In the genomic region with DNA sequence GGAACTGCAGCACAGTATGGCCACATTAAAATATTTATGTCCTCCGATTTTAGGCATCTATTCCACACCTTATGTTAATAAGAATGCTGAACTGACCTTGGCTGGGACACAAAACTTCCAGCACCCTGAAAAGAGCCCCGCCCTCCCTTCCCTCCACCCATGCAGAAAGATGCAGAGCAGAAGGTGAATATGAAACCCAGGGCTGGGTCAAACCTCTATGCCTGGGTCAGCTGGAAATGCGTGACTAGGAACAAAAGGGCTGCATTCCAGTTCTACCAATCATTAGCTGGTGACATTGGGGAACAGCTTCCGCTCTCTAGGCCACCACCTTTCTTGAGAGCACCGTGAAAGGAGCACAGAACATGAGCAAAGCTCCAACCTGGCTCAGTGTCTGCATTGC, we compare ENCODE assay signal across 33 mouse cellular contexts.
DNase-seq lines count a peak whose midpoint lies in the region; ATAC-seq and TF ChIP-seq lines count a peak whose summit lies in the region.
"Had no signal": no experiment of that assay in that cellular context is flagged by ENCODE, and none has a peak within 500 bp of the region (broad histone marks: within the 10 kb centered on the region; RNA-seq: fewer than 3 reads in every experiment).

No protein-coding gene starts in this region.

- H3K4me3 ChIP-seq in kidney, embryonic 14.5 days (ENCODE audit: low read length), result no peak overlapping the region
- H3K4me3 ChIP-seq in kidney, adult 2 months (ENCODE audit: insufficient read depth, low read depth, low read length), result no peak overlapping the region
- H3K4me3 ChIP-seq in kidney, postnatal 0 days (replicated peaks; ENCODE audit: low read depth, low read length), result no peak overlapping the region
- no peak overlapping the region for H3K4me3 ChIP-seq in forebrain, embryonic 14.5 days (ENCODE audit: low read depth, low read length)
- no peak overlapping the region for H3K4me3 ChIP-seq in hindbrain, embryonic 12.5 days
- H3K4me3 ChIP-seq: erythroblast, embryonic 14.5 days; layer of hippocampus, adult 2 months; liver, embryonic 12.5 days; megakaryocyte, embryonic 14.5 days; midbrain, embryonic 12.5 days; myocyte; neural tube, embryonic 12.5 days had no signal

- TF ChIP-seq POLR2A in kidney, adult 2 months (IDR thresholded peaks at IDR 0.05; ENCODE audit: low read depth, low read length), result no peak

- H3K9ac ChIP-seq in kidney, embryonic 14.5 days (ENCODE audit: low read depth, low read length), result no peak overlapping the region
- H3K9ac ChIP-seq in kidney, postnatal 0 days (ENCODE audit: low read depth, low read length), result no peak overlapping the region
- H3K9ac ChIP-seq in forebrain, embryonic 14.5 days (ENCODE audit: low read length), result no peak overlapping the region
- H3K9ac ChIP-seq in hindbrain, embryonic 12.5 days, result no peak overlapping the region
- H3K9ac ChIP-seq: forebrain, postnatal 0 days; hindbrain, embryonic 14.5 days; liver, embryonic 12.5 days; liver, postnatal 0 days; midbrain, embryonic 12.5 days; neural tube, embryonic 12.5 days had no signal

- WGBS in kidney, embryonic 14.5 days, result 62% methylated on average over 5 of the region's 5 CpGs
- WGBS in kidney, adult 2 months, result 42% methylated on average over 5 of the region's 5 CpGs
- WGBS in kidney, postnatal 0 days, result 53% methylated on average over 5 of the region's 5 CpGs
- WGBS in forebrain, embryonic 14.5 days, result 62% methylated on average over 5 of the region's 5 CpGs
- 66% methylated on average over 5 of the region's 5 CpGs for WGBS in hindbrain, embryonic 12.5 days

- no peaks in the 10 kb centered on the region for H3K9me3 ChIP-seq in kidney, embryonic 14.5 days (ENCODE audit: control insufficient read depth, low read length)
- H3K9me3 ChIP-seq in kidney, postnatal 0 days (replicated peaks; ENCODE audit: low read length), result no peaks in the 10 kb centered on the region
- no peaks in the 10 kb centered on the region for H3K9me3 ChIP-seq in forebrain, embryonic 14.5 days (replicated peaks; ENCODE audit: control insufficient read depth, low read length)
- H3K9me3 ChIP-seq in hindbrain, embryonic 12.5 days (replicated peaks), result no peaks in the 10 kb centered on the region
- H3K9me3 ChIP-seq: liver, embryonic 12.5 days; megakaryocyte, embryonic 14.5 days; midbrain, embryonic 12.5 days; neural tube, embryonic 12.5 days had no signal

- H3K27ac ChIP-seq in kidney, embryonic 14.5 days (ENCODE audit: low read depth, low read length), result no peak overlapping the region
- peak overlapping the region; percentile 89 for H3K27ac ChIP-seq in kidney, adult 2 months (ENCODE audit: insufficient read depth, low read depth, low read length)
- 0 out of 2 replicates have a peak overlapping the region, but pooled peaks have one; percentile 8 for H3K27ac ChIP-seq in kidney, postnatal 0 days
- no peak overlapping the region for H3K27ac ChIP-seq in forebrain, embryonic 14.5 days (ENCODE audit: low read depth, low read length)
- no peak overlapping the region for H3K27ac ChIP-seq in hindbrain, embryonic 12.5 days
- H3K27ac ChIP-seq: hindbrain, embryonic 14.5 days; layer of hippocampus, adult 2 months; liver, embryonic 12.5 days; midbrain, embryonic 12.5 days; neural tube, embryonic 12.5 days had no signal

- no peak for ATAC-seq in kidney, embryonic 14.5 days (ENCODE audit: low FRiP score, low TSS enrichment)
- ATAC-seq in kidney, postnatal 0 days (replicated peaks; ENCODE audit: low FRiP score, low read depth), result no peak
- no peak for ATAC-seq in forebrain, embryonic 14.5 days
- no peak for ATAC-seq in hindbrain, embryonic 12.5 days (ENCODE audit: low FRiP score)
- ATAC-seq: activated CD4-positive, CD25-positive, alpha-beta regulatory T cell, adult 4 months; forebrain, postnatal 0 days; intestine, postnatal 0 days; liver, embryonic 12.5 days; liver, postnatal 0 days; lung, postnatal 0 days had no signal

- no peak overlapping the region for H3K4me2 ChIP-seq in kidney, embryonic 14.5 days (replicated peaks; ENCODE audit: low read depth, low read length)
- H3K4me2 ChIP-seq in kidney, postnatal 0 days (ENCODE audit: low read length), result no peak overlapping the region
- H3K4me2 ChIP-seq in forebrain, embryonic 14.5 days (ENCODE audit: low read length), result no peak overlapping the region
- no peak overlapping the region for H3K4me2 ChIP-seq in hindbrain, embryonic 12.5 days (replicated peaks)
- H3K4me2 ChIP-seq: heart, embryonic 11.5 days; hindbrain, embryonic 14.5 days; liver, embryonic 12.5 days; midbrain, embryonic 12.5 days; neural tube, embryonic 12.5 days had no signal

- TF ChIP-seq CTCF in kidney, adult 2 months (conservative IDR thresholded peaks at IDR 0.05; ENCODE audit: insufficient read depth, insufficient read length, low read depth, low read length), result no peak
- no peak for TF ChIP-seq CTCF in kidney, postnatal 0 days (IDR thresholded peaks at IDR 0.05; ENCODE audit: low read depth)

- H3K36me3 ChIP-seq in kidney, embryonic 14.5 days (ENCODE audit: control insufficient read depth, insufficient read depth, low read length), result no peaks in the 10 kb centered on the region
- H3K36me3 ChIP-seq in kidney, adult 2 months (ENCODE audit: control insufficient read depth, insufficient read depth, low read length), result no peaks in the 10 kb centered on the region
- no peaks in the 10 kb centered on the region for H3K36me3 ChIP-seq in kidney, postnatal 0 days (ENCODE audit: insufficient read depth, low read length)
- no peaks in the 10 kb centered on the region for H3K36me3 ChIP-seq in forebrain, embryonic 14.5 days (ENCODE audit: control insufficient read depth, insufficient read depth, low read length)
- H3K36me3 ChIP-seq in hindbrain, embryonic 12.5 days, result no peaks in the 10 kb centered on the region
- H3K36me3 ChIP-seq: liver, embryonic 12.5 days; midbrain, embryonic 12.5 days; neural tube, embryonic 12.5 days had no signal

- peak; percentile 78 for DNase-seq in kidney, adult 11 months
- DNase-seq in kidney, adult 2 months, result peak; percentile 79
- no peak for DNase-seq in kidney, postnatal 0 days (ENCODE audit: low spot score)
- DNase-seq in forebrain, embryonic 14.5 days (ENCODE audit: low spot score), result no peak
- DNase-seq in thymus, adult 18-20 months, result no peak
- no peak for DNase-seq in layer of hippocampus, postnatal 10 days (ENCODE audit: low spot score in 2 of 2)
- DNase-seq: adrenal gland, adult 8-10 months; cerebellum, adult 2 months; cerebellum, postnatal 14 days; forebrain, postnatal 0 days; gastrocnemius, postnatal 25 days; heart, adult 18-20 months; heart, postnatal 4 days; left cerebral cortex, postnatal 4 days; liver, postnatal 0 days; lung, postnatal 4 days; right cerebral cortex, postnatal 25 days; thymus, postnatal 25 days had no signal

- no peaks in the 10 kb centered on the region for H3K27me3 ChIP-seq in kidney, embryonic 14.5 days (ENCODE audit: control insufficient read depth, insufficient read depth, low read length)
- H3K27me3 ChIP-seq in kidney, adult 2 months (replicated peaks; ENCODE audit: control insufficient read depth, insufficient read depth, low read length), result no peaks in the 10 kb centered on the region
- H3K27me3 ChIP-seq in kidney, postnatal 0 days (ENCODE audit: insufficient read depth, low read length), result no peaks in the 10 kb centered on the region
- no peaks in the 10 kb centered on the region for H3K27me3 ChIP-seq in forebrain, embryonic 14.5 days (replicated peaks; ENCODE audit: control insufficient read depth, insufficient read depth, low read length)
- H3K27me3 ChIP-seq in hindbrain, embryonic 12.5 days, result no peaks in the 10 kb centered on the region
- H3K27me3 ChIP-seq: CH12.LX; liver, embryonic 12.5 days had no signal

- H3K4me1 ChIP-seq in kidney, embryonic 14.5 days (ENCODE audit: control insufficient read depth, insufficient read depth, low read length), result 0 out of 2 replicates have a peak, but pooled peaks cover 5% of the 10 kb centered on the region
- peaks cover 2% of the 10 kb centered on the region; the same call in 1 of the 2 replicates for H3K4me1 ChIP-seq in kidney, adult 2 months (ENCODE audit: control insufficient read depth, insufficient read depth, low read length)
- no peaks in the 10 kb centered on the region for H3K4me1 ChIP-seq in kidney, postnatal 0 days (replicated peaks; ENCODE audit: insufficient read depth, low read length)
- H3K4me1 ChIP-seq in forebrain, embryonic 14.5 days (ENCODE audit: control insufficient read depth, insufficient read depth, low read length), result 0 out of 2 replicates have a peak, but pooled peaks cover 2% of the 10 kb centered on the region
- H3K4me1 ChIP-seq in hindbrain, embryonic 12.5 days, result peaks cover 13% of the 10 kb centered on the region
- H3K4me1 ChIP-seq: liver, embryonic 12.5 days had no signal

Comparison
In these comparisons a context has a peak if more than half of its experiments do, and no peak if none do; other contexts are left out.
1. DNase-seq: peak in kidney, adult 11 months (single experiment) and kidney, adult 2 months (single experiment); none in kidney, postnatal 0 days (single experiment), forebrain, embryonic 14.5 days (single experiment), thymus, adult 18-20 months (0 of 2) and layer of hippocampus, postnatal 10 days (0 of 2).
2. H3K27ac ChIP-seq: peak in kidney, adult 2 months (single experiment) and kidney, postnatal 0 days (single experiment); none in kidney, embryonic 14.5 days (single experiment), forebrain, embryonic 14.5 days (single experiment) and hindbrain, embryonic 12.5 days (single experiment).